24 mouse cellular contexts compared by ENCODE assay signal in genomic region chr3:58993619-58994018, GRCm38 (mm10).
"Had no signal": no experiment of that assay in that cellular context is flagged by ENCODE, and none has a peak within 500 bp of the region (broad histone marks: within the 10 kb centered on the region; RNA-seq: fewer than 3 reads in every experiment).

No protein-coding gene starts in this region.

- H3K4me3 ChIP-seq: heart, adult 2 months; heart, embryonic 13.5 days; heart, embryonic 15.5 days; hindbrain, embryonic 13.5 days; hindbrain, embryonic 15.5 days; kidney, embryonic 15.5 days; left cerebral cortex, adult 2 months; limb, embryonic 10.5 days; limb, embryonic 12.5 days; liver, embryonic 13.5 days; liver, embryonic 15.5 days had no signal

- DNase-seq: gastrocnemius, postnatal 14 days; gastrocnemius, postnatal 36 days; heart, adult 11 months; heart, adult 2 months; heart, postnatal 14 days; heart, postnatal 36 days; kidney, adult 11 months; kidney, adult 2 months; kidney, adult 9 months; kidney, postnatal 14 days; kidney, postnatal 36 days; liver, embryonic 13.5 days; liver, postnatal 0 days had no signal

- H3K27ac ChIP-seq: heart, adult 2 months; heart, embryonic 13.5 days; heart, embryonic 15.5 days; hindbrain, embryonic 13.5 days; hindbrain, embryonic 15.5 days; hindbrain, postnatal 0 days; kidney, embryonic 15.5 days; kidney, postnatal 0 days; left cerebral cortex, adult 2 months; limb, embryonic 10.5 days; limb, embryonic 12.5 days; liver, embryonic 13.5 days; liver, embryonic 15.5 days had no signal
